Mouse (Mus musculus) liver, adult 2 months (tissue): ENCODE measurements around the gene Gm20696. TPM values are rescaled to one million over a fixed set of nuclear protein-coding genes. Genes with fewer than 3 reads are reported as not detected.

ENCODE experiments used
- DNase-seq: peaks from one replicate; pipeline ENCODE4 v3.0.0-alpha.2; 2011; ENCODE audit warnings: low read depth, low spot score; ENCODE audit errors: extremely low read depth
- H3K27ac ChIP-seq: fragments of 200-500 bp; replicated peaks from 2 replicates; pipeline ENCODE4 v1.5.1; 2012; ENCODE audit warnings: low read depth, mild to moderate bottlenecking, control low read depth, inconsistent platforms, low read length; ENCODE audit not compliant: insufficient read depth
- H3K27me3 ChIP-seq: fragments of 200-500 bp; 2 replicates; pipeline ENCODE4 v1.6.1; 2012; ENCODE audit warnings: mild to moderate bottlenecking, moderate library complexity, low read length, inconsistent platforms; ENCODE audit not compliant: control insufficient read depth, insufficient read depth
- H3K36me3 ChIP-seq: fragments of 200-500 bp; 2 replicates; pipeline ENCODE4 v1.6.1; 2012; ENCODE audit warnings: low read length, inconsistent platforms; ENCODE audit not compliant: control insufficient read depth, insufficient read depth
- H3K4me1 ChIP-seq: fragments of 200-500 bp; 2 replicates; pipeline ENCODE4 v1.6.1; 2011; ENCODE audit warnings: low read length; ENCODE audit not compliant: control insufficient read depth, insufficient read depth
- H3K4me3 ChIP-seq: fragments of 200-500 bp; 2 replicates; pipeline ENCODE4 v1.5.1; 2011; ENCODE audit warnings: low read depth, mild to moderate bottlenecking, control low read depth, low read length, moderate library complexity; ENCODE audit not compliant: insufficient read depth
- H3K79me2 ChIP-seq: fragments of 200-500 bp; 2 replicates; pipeline ENCODE4 v1.6.1; 2012; ENCODE audit warnings: inconsistent platforms, mild to moderate bottlenecking, low read length, moderate library complexity; ENCODE audit not compliant: control insufficient read depth, insufficient read depth
- H3K9ac ChIP-seq: fragments of 200-500 bp; 2 replicates; pipeline ENCODE4 v1.6.1; 2012; ENCODE audit warnings: low read depth, mild to moderate bottlenecking, control low read depth, inconsistent platforms, low read length
- CTCF ChIP-seq: fragments of 200-500 bp; IDR thresholded peaks from 2 replicates; pipeline ENCODE4 v1.5.1; 2011; ENCODE audit warnings: low read depth, low read length, control low read depth
- POLR2A ChIP-seq: fragments of 200-500 bp; IDR thresholded peaks from 2 replicates; pipeline ENCODE4 v1.6.1; 2011; ENCODE audit warnings: low read length, control low read depth; ENCODE audit not compliant: insufficient read depth; ENCODE audit errors: extremely low read depth
- WGBS: fragments of 180-500 bp; shearing (Covaris S2); methylation state at CpG from one replicate; pipeline ENCODE4 v1.1.7; 2018; 5-methylcytosine and 5-hydroxymethylcytosine counted together
- polyA plus RNA-seq: library from polyadenylated mRNA; depleted of rRNA; stranded (reverse); fragments of >200 nt; gene quantifications from 2 replicates; pipeline ENCODE4 v1.2.3, GENCODE M21; 2012
- total RNA-seq: library from RNA; depleted of rRNA; stranded (reverse); fragments of >200 nt; gene quantifications from 2 replicates; pipeline ENCODE4 v1.2.3, GENCODE M21; 2014

Gene Gm20696
- total and polyA plus RNA-seq, 2 experiments = 0.26 to 6.5 TPM

GRCm38 (mm10) chr6:99519052-99519451 is 147.5 kb downstream of the Gm20696 start:
- 59% methylated on average over 4 of the region's 4 CpGs for WGBS
- Histone ChIP-seq H3K36me3 (peaks cover 3% of the 10 kb centered on the region), H3K27ac (no peak overlapping the region), H3K27me3 (no peaks in the 10 kb centered on the region), H3K79me2 (peaks cover 19% of the 10 kb centered on the region), H3K4me1 (peaks cover 2% of the 10 kb centered on the region; the same call in 1 of the 2 replicates), H3K9ac (no peak overlapping the region), H3K4me3 (no peak overlapping the region)
- TF ChIP-seq CTCF = no peak
- TF ChIP-seq POLR2A = no peak
- DNase-seq = no peak

- Histone ChIP-seq H3K36me3 (peaks cover 3% of the 10 kb centered on the region), H3K27me3 (no peaks in the 10 kb centered on the region), H3K4me1 (peaks cover 2% of the 10 kb centered on the region; the same call in 1 of the 2 replicates), H3K79me2 (peaks cover 20% of the 10 kb centered on the region), H3K4me3 (no peak overlapping the region), H3K9ac (no peak overlapping the region), H3K27ac (no peak overlapping the region)
- TF ChIP-seq POLR2A (no peak), CTCF (no peak)
- WGBS = 93% methylated on average over 7 of the region's 7 CpGs
- no peak for DNase-seq
These were observed 150.9 kb downstream of the Gm20696 start for GRCm38 (mm10) chr6:99515667-99516199.

- WGBS = 75% methylated on average over 6 of the region's 6 CpGs
- DNase-seq = no peak
These were observed 154.7 kb downstream of the Gm20696 start for GRCm38 (mm10) chr6:99511862-99512261.

GRCm38 (mm10) chr6:99509189-99509592 is 157.4 kb downstream of the Gm20696 start:
- no peaks in the 10 kb centered on the region for H3K27me3 ChIP-seq
- no peak overlapping the region for H3K4me3 ChIP-seq
- no peak overlapping the region for H3K9ac ChIP-seq
- H3K36me3 ChIP-seq = peaks cover 11% of the 10 kb centered on the region
- H3K4me1 ChIP-seq = peaks cover 15% of the 10 kb centered on the region
- TF ChIP-seq POLR2A = no peak
- TF ChIP-seq CTCF = no peak
- WGBS = 50% methylated on average over 9 of the region's 9 CpGs
- no peak overlapping the region for H3K27ac ChIP-seq
- DNase-seq = peak; percentile 39
- H3K79me2 ChIP-seq = peaks cover 35% of the 10 kb centered on the region

More at GRCm38 (mm10) chr6:99511862-99512261, 154.7 kb downstream of the Gm20696 start:
- H3K4me1 ChIP-seq = peaks cover 14% of the 10 kb centered on the region
- H3K36me3 ChIP-seq = peaks cover 3% of the 10 kb centered on the region
- peaks cover 36% of the 10 kb centered on the region for H3K79me2 ChIP-seq
- H3K4me3 ChIP-seq = no peak overlapping the region
- no peaks in the 10 kb centered on the region for H3K27me3 ChIP-seq
- no peak overlapping the region for H3K27ac ChIP-seq
- no peak overlapping the region for H3K9ac ChIP-seq
- TF ChIP-seq POLR2A = no peak
- no peak for TF ChIP-seq CTCF

GRCm38 (mm10) chr6:99506816-99507215 is 159.8 kb downstream of the Gm20696 start:
- Histone ChIP-seq H3K27ac (no peak overlapping the region), H3K4me3 (no peak overlapping the region), H3K9ac (no peak overlapping the region), H3K79me2 (peaks cover 44% of the 10 kb centered on the region), H3K4me1 (peaks cover 17% of the 10 kb centered on the region), H3K36me3 (peaks cover 11% of the 10 kb centered on the region), H3K27me3 (no peaks in the 10 kb centered on the region)
- TF ChIP-seq CTCF = peak; percentile 55
- TF ChIP-seq POLR2A = no peak
- WGBS = 51% methylated on average over 6 of the region's 6 CpGs
- peak; percentile 56 for DNase-seq

- no peak overlapping the region for H3K27ac ChIP-seq
- no peak for DNase-seq
These were observed 162.9 kb downstream of the Gm20696 start for GRCm38 (mm10) chr6:99503741-99504140.

More at GRCm38 (mm10) chr6:99503741-99504140, 162.9 kb downstream of the Gm20696 start:
- peaks cover 16% of the 10 kb centered on the region; the same call in 1 of the 2 replicates for H3K4me1 ChIP-seq
- no peak overlapping the region for H3K9ac ChIP-seq
- TF ChIP-seq CTCF = no peak
- TF ChIP-seq POLR2A = no peak
- 85% methylated on average over 1 of the region's 1 CpGs for WGBS
- H3K4me3 ChIP-seq = no peak overlapping the region
- H3K27me3 ChIP-seq = no peaks in the 10 kb centered on the region
- H3K79me2 ChIP-seq = peaks cover 52% of the 10 kb centered on the region
- peaks cover 11% of the 10 kb centered on the region for H3K36me3 ChIP-seq
